Mouse (Mus musculus) megakaryocyte-erythroid progenitor cell, adult 5-6 weeks (primary cell): ENCODE measurements around the gene Col25a1. TPM values are rescaled to one million over a fixed set of nuclear protein-coding genes. Genes with fewer than 3 reads are reported as not detected.

ENCODE experiments used
- ATAC-seq: replicated peaks from 2 replicates; pipeline ENCODE4 v1.8.0; 2016; ENCODE audit warnings: mild to moderate bottlenecking, inconsistent platforms; ENCODE audit not compliant: severe bottlenecking, poor library complexity, low FRiP score, low TSS enrichment
- total RNA-seq, 2 experiments: library from RNA; stranded (forward) in 1 of 2; stranded (reverse) in 1 of 2; fragments of 200-1000, 215-1000 nt in 1 of 2; fragments of >200 nt in 1 of 2; fragmentation: Nextera tagmentation in 1 of 2; gene quantifications; 2 replicates each; pipeline ENCODE4 v1.2.3; 2014 to 2017

Gene Col25a1
- total RNA-seq, 2 experiments from 2014 or later = not detected

DNA sequence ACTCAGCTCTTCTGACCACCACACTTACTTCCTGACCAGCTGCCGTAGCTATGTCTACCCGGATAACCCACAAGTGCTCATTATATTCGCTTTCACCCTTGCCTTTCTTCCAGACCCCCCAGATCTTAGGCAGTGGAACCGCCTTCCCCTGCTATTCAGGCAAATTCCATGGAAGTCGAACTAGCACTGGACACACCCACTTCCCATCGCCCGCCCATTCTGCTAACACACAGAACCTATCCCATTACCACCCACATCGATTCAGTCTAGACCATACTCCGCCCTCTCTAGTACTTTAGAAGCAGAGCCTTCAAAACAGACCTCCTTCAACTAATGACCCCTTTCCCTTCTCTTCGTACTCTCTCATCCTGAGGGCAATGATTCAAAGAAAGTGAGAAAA is 470.2 kb downstream of the Col25a1 start:
- no peak for ATAC-seq

DNA sequence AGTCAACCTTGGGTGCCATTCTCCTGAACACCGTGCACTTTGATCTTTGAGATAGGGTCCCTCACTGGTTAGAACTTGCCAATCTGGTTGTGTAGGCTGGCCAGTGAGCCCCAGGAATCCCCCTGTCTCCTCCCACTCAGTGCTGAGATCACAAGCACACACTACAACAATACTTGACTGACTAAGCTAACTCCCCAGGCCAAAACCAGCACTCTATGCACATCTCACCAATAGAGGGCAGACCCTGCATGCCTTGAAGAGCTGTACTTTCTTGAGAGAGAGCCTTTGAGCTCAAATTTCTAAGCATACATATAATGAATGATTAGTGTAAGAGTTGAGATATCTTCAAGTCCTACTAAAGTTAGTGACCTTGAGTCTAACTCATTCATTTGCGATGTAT is 476.6 kb downstream of the Col25a1 start:
- ATAC-seq = no peak

- ATAC-seq = no peak
Measured at GRCm38 (mm10) chr3:130614444-130614843, 483.1 kb downstream of the Col25a1 start.

DNA sequence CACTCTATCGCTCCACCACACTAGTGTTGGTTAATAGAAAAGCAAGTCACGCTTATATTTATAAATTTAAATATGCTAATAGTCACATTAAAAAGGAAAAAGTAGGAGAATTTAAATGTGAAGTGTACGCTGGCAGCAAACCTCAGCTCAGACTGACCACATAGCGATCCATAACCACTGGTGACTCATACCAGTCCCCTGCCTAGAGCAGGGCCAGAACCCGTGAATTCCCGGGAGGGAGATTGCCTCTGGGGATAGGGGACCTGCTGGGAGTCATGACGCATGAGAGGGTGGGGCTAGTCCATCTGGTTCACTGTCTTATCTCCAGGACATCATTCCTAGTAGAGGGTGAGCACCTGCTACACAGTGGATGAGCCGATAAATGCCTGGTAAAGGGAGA is 484.3 kb downstream of the Col25a1 start:
- ATAC-seq = no peak

GRCm38 (mm10) chr3:130617439-130617898 is 486.2 kb downstream of the Col25a1 start, which contains the start of gene Etnppl:
TSS of gene Etnppl (plus strand) at chr3:130617448.
- ATAC-seq = no peak

DNA sequence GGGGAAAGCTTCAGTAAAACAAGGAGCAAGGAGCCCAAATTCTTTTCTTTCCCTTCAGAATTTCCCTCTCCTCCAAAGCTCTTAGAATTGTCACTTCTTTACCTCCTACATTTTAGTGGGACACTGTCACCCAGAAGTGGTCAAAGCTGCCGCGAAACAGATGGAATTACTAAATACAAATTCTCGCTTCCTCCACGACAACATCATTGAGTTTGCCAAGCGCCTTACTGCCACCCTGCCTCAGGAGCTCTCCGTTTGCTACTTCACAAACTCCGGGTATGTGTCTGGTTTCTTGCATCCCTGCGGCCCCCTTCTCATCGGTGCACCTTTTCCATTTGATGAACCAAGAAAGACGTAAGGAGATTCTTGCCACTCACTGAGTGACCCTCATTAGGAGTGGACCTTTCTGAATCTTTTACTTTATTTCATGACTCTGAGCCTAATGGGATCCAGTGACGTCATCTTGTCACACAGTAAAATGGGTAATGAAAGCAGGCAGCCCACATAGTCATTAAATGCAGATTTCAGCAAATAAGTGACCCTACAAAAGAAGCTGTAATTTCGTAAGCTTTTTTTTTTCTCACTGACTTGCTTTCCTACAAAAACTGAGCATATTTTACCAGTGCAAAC is 489.3 kb downstream of the Col25a1 start:
- no peak for ATAC-seq

GRCm38 (mm10) chr3:130628358-130628757 is 497.1 kb downstream of the Col25a1 start:
- no peak for ATAC-seq

DNA sequence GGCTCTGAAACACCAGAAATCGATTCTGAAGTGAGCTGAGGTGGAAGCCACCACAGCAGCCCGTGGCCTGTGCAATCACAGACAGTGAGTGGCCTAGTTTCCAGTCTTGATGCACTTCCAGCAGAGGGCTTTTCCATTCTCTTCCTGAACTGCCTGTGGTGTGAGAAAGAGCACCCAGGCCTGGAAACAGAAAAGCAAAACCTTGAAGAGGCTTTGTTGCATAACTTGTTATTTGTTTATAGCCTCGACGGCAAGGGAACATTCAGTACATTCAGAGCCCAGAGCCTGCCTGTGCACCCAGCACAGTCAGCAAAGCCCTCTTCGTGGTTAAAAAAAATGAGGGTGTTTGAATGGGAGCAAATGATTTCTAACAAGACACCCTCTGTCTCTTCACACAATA is 502.6 kb downstream of the Col25a1 start:
- ATAC-seq = no peak

- no peak for ATAC-seq
Measured at GRCm38 (mm10) chr3:130646110-130646810, 515.0 kb downstream of the Col25a1 start.

Other genes with a start within 250 kb of the Col25a1 start
- 35.0 and 40.7 TPM in 2 replicates for gene Casp6, start 230.1 kb upstream of the Col25a1 start, total RNA-seq (2014; fragmentation: Nextera tagmentation)
- gene Casp6, start 230.1 kb upstream of the Col25a1 start, total RNA-seq (2017) = 12.5 and 23.8 TPM in 2 replicates
- gene Mcub, start 161.3 kb upstream of the Col25a1 start, total RNA-seq (2014; fragmentation: Nextera tagmentation) = not detected in 2 replicates
- gene Mcub, start 161.3 kb upstream of the Col25a1 start, total RNA-seq (2017) = 0.84 TPM in 1 of 2 replicates, not detected in the other
- gene Sec24b, start 69.9 kb upstream of the Col25a1 start, total RNA-seq (2014; fragmentation: Nextera tagmentation) = 51.2 and 58.5 TPM in 2 replicates
- gene Sec24b, start 69.9 kb upstream of the Col25a1 start, total RNA-seq (2017) = 28.2 and 34.7 TPM in 2 replicates